Mouse (Mus musculus) liver, postnatal 0 days (tissue): ENCODE measurements around the gene Gm49366. TPM values are rescaled to one million over a fixed set of nuclear protein-coding genes. Genes with fewer than 3 reads are reported as not detected.

Experiments used
- ATAC-seq: fragments of 200-750 bp; cut with Nextera tagmentation; 2 replicates; pipeline ENCODE4 v1.8.0; 2017; ENCODE audit warnings: mild to moderate bottlenecking, moderate library complexity
- DNase-seq: peaks from one replicate; pipeline ENCODE4 v3.0.0-alpha.2; 2016
- H3K27ac ChIP-seq: fragments of 300-500 bp; sonication (generic); 2 replicates; pipeline ENCODE4 v1.5.1; 2014; ENCODE audit warnings: antibody characterized with exemption, moderate library complexity, mild to moderate bottlenecking, low read depth
- H3K27me3 ChIP-seq: fragments of 300-500 bp; sonication (generic); 2 replicates; pipeline ENCODE4 v1.6.1; 2014; ENCODE audit warnings: low read length, control low read depth, mixed read lengths; ENCODE audit not compliant: insufficient read depth
- H3K36me3 ChIP-seq: fragments of 300-500 bp; sonication (generic); replicated peaks from 2 replicates; pipeline ENCODE4 v1.6.1; 2014; ENCODE audit warnings: mild to moderate bottlenecking, control low read depth, low read length, moderate library complexity, mixed read lengths; ENCODE audit not compliant: insufficient read depth
- H3K4me1 ChIP-seq: fragments of 300-500 bp; sonication (generic); 2 replicates; pipeline ENCODE4 v1.6.1; 2014; ENCODE audit warnings: antibody characterized with exemption, mild to moderate bottlenecking, control low read depth; ENCODE audit not compliant: insufficient read depth
- H3K4me2 ChIP-seq: fragments of 300-500 bp; sonication (generic); 2 replicates; pipeline ENCODE4 v1.6.1; 2014; ENCODE audit warnings: low read depth, mild to moderate bottlenecking, low read length, moderate library complexity, mixed read lengths
- H3K4me3 ChIP-seq: fragments of 300-500 bp; sonication (generic); 2 replicates; pipeline ENCODE4 v1.5.1; 2014; ENCODE audit warnings: low read depth, low read length
- H3K9ac ChIP-seq: fragments of 300-500 bp; sonication (generic); replicated peaks from 2 replicates; pipeline ENCODE4 v1.6.1; 2014; ENCODE audit warnings: mild to moderate bottlenecking, moderate library complexity
- H3K9me3 ChIP-seq: fragments of 300-500 bp; sonication (generic); 2 replicates; pipeline ENCODE4 v1.6.1; 2016; ENCODE audit warnings: mild to moderate bottlenecking, control low read depth, low read length, mixed read lengths
- CTCF ChIP-seq: sonication (generic); IDR thresholded peaks from 2 replicates; pipeline ENCODE4 v1.5.1; 2016; ENCODE audit warnings: antibody characterized with exemption, low read depth
- EP300 ChIP-seq: IDR thresholded peaks from 2 replicates; pipeline ENCODE4 v1.6.1; 2016; ENCODE audit warnings: antibody characterized with exemption, low read depth, mild to moderate bottlenecking
- WGBS: fragments of 180-500 bp; shearing (Covaris S2); extraction: QIAGEN DNeasy Blood & Tissue Kit; methylation state at CpG from one replicate; pipeline ENCODE4 v1.1.7; 2014; ENCODE audit not compliant: insufficient replicate concordance; 5-methylcytosine and 5-hydroxymethylcytosine counted together
- polyA plus RNA-seq: library from polyadenylated mRNA; unstranded; fragments of >200 nt; fragmentation: Nextera tagmentation; extraction: Ambion mirVana; gene quantifications from 2 replicates; pipeline ENCODE4 v1.2.1, GENCODE M21; 2015

Gene Gm49366
- polyA plus RNA-seq, 1 experiment from 2014 or later: not detected

DNA sequence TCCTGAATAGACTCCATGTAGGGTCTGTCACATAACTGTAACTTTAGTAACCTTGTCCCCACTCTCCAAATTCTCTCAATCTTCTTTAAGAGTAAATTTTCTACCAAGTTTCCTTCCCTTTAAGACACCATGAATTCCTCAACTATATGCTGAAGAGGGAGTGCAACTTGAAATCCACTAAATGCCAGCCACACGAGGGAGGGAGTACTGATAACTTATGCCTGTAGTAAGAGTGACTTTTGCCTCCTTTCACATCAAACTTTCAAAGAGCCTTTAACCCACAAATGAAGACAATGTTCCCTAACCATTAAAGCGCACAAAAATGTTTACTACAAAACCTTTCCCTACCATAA, 62.7 kb downstream of the Gm49366 start:
- H3K9me3 ChIP-seq: no peaks in the 10 kb centered on the region
- H3K4me1 ChIP-seq: peaks cover 9% of the 10 kb centered on the region
- no peak for DNase-seq
- no peaks in the 10 kb centered on the region for H3K27me3 ChIP-seq
- H3K36me3 ChIP-seq: no peaks in the 10 kb centered on the region
- WGBS: 48% methylated on average over 2 of the region's 2 CpGs
- TF ChIP-seq CTCF: no peak
- no peak for TF ChIP-seq EP300
- H3K4me2 ChIP-seq: peak overlapping the region; percentile 84
- H3K9ac ChIP-seq: no peak overlapping the region
- no peak overlapping the region for H3K27ac ChIP-seq
- H3K4me3 ChIP-seq: peak overlapping the region; percentile 58
- ATAC-seq: no peak

DNA sequence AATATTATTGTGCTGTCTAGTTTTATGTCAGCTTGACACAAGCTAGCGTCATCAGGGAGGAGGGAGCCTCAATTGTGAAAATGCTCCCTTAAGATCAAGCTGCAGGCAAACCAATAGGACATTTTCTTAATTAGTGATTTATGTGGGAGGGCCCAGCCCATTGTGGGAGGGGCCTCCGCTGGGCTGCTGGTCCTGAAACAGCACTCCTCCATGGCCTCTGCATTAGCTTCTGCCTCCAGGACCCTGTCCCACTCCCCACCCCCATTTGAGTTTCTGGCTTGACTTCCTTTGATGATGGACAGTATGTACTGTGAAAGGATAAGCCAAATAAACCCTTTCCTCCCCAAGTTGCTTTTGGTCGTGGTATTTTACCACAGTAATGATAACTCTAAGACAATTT, 68.3 kb downstream of the Gm49366 start:
- Histone ChIP-seq H3K4me3 (no peak overlapping the region), H3K27me3 (no peaks in the 10 kb centered on the region), H3K4me2 (no peak overlapping the region), H3K9me3 (no peaks in the 10 kb centered on the region), H3K27ac (no peak overlapping the region), H3K36me3 (no peaks in the 10 kb centered on the region), H3K4me1 (peaks cover 2% of the 10 kb centered on the region; the same call in 1 of the 2 replicates), H3K9ac (no peak overlapping the region)
- no peak for TF ChIP-seq CTCF
- no peak for TF ChIP-seq EP300
- DNase-seq: no peak
- 76% methylated on average over 3 of the region's 3 CpGs for WGBS
- no peak for ATAC-seq

- no peak overlapping the region for H3K4me3 ChIP-seq
- H3K9ac ChIP-seq: no peak overlapping the region
- H3K4me2 ChIP-seq: no peak overlapping the region
- no peaks in the 10 kb centered on the region for H3K27me3 ChIP-seq
- no peaks in the 10 kb centered on the region for H3K36me3 ChIP-seq
- no peak overlapping the region for H3K27ac ChIP-seq
- WGBS: 26% methylated on average over 1 of the region's 1 CpGs
- H3K4me1 ChIP-seq: no peaks in the 10 kb centered on the region
- no peaks in the 10 kb centered on the region for H3K9me3 ChIP-seq
- DNase-seq (no peak), ATAC-seq (no peak)
- no peak for TF ChIP-seq EP300
- no peak for TF ChIP-seq CTCF
Observed at GRCm38 (mm10) chr12:84107692-84108091, 69.0 kb downstream of the Gm49366 start.

Other genes with a start within 250 kb of the Gm49366 start
- gene Numb, start 117.0 kb upstream of the Gm49366 start, polyA plus RNA-seq: 13.0 and 14.5 TPM in 2 replicates
- 6.2 and 8.1 TPM in 2 replicates for gene Riox1, start 88.3 kb upstream of the Gm49366 start, polyA plus RNA-seq
- gene Heatr4, start 54.1 kb upstream of the Gm49366 start, polyA plus RNA-seq: not detected in 2 replicates
- 32.8 and 39.4 TPM in 2 replicates for gene Acot2, start 51.1 kb upstream of the Gm49366 start, polyA plus RNA-seq
- 87.8 and 106 TPM in 2 replicates for gene Acot1, start 29.4 kb upstream of the Gm49366 start, polyA plus RNA-seq
- gene Acot4, start 556 bp upstream of the Gm49366 start, polyA plus RNA-seq: 29.0 and 35.0 TPM in 2 replicates
- gene Acot3, start 13.2 kb downstream of the Gm49366 start, polyA plus RNA-seq: 37.2 and 43.0 TPM in 2 replicates
- 0.37 and 0.54 TPM in 2 replicates for gene Acot5, start 30.4 kb downstream of the Gm49366 start, polyA plus RNA-seq
- 1.9 and 2.0 TPM in 2 replicates for gene Acot6, start 61.7 kb downstream of the Gm49366 start, polyA plus RNA-seq
- 0.13 and 0.21 TPM in 2 replicates for gene Dnal1, start 75.4 kb downstream of the Gm49366 start, polyA plus RNA-seq
- 0.28 and 0.35 TPM in 2 replicates for gene Pnma1, start 109.6 kb downstream of the Gm49366 start, polyA plus RNA-seq
- 2.6 and 2.8 TPM in 2 replicates for gene Elmsan1, start 179.9 kb downstream of the Gm49366 start, polyA plus RNA-seq
- 28.0 and 30.2 TPM in 2 replicates for gene Ptgr2, start 246.3 kb downstream of the Gm49366 start, polyA plus RNA-seq